Mouse (Mus musculus) megakaryocyte-erythroid progenitor cell, adult 5-6 weeks (primary cell): Measurements from ENCODE around the gene Rfesd. TPM values are rescaled to one million over a fixed set of nuclear protein-coding genes. Genes with fewer than 3 reads are reported as not detected.

Experiments used
- ATAC-seq: replicated peaks from 2 replicates; pipeline ENCODE4 v1.8.0; 2016; ENCODE audit warnings: mild to moderate bottlenecking, inconsistent platforms; ENCODE audit not compliant: severe bottlenecking, poor library complexity, low FRiP score, low TSS enrichment
- total RNA-seq, 2 experiments: library from RNA; stranded (forward) in 1 of 2; stranded (reverse) in 1 of 2; fragments of 200-1000, 215-1000 nt in 1 of 2; fragments of >200 nt in 1 of 2; fragmentation: Nextera tagmentation in 1 of 2; gene quantifications; 2 replicates each; pipeline ENCODE4 v1.2.3; 2014 to 2017

Rfesd gene
- total RNA-seq (2014; fragmentation: Nextera tagmentation), result 71.4 and 90.7 TPM in 2 replicates
- 63.8 and 68.1 TPM in 2 replicates for total RNA-seq (2017)

- peak; percentile 93 for ATAC-seq
Measured at GRCm38 (mm10) chr13:76017974-76018843, at the start of gene Rfesd. Gene Rfesd, minus strand, starts transcription at chr13:76018719.

DNA sequence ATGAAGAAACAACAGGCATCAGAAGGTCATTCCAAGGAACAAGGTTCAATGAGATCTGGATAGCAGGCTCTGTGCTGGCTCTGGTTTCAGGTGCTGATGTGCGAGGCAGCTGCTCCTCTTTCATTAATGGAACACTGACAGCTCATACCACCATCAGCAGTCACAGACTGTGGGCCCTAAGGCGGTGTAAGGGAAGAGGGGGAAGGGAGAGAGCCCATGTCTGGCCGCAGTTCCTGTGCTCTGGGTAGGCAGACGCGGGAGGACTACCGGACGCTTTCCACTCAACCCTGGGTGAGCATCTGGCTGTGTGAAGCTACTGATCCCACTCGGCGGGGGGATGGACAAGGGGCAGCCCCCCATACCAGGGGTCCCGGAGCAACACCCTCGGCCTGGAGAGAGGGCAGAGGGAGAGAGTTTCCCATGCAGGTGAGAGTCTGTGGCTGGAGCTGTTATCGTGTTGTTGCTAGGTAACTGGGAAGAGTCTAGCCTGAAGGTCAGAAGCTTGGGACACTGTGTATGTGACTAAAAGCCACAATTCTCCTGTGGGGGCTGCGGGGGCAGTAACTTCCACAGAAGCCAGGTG is 45.9 kb upstream of the Rfesd start:
- ATAC-seq, result no peak

DNA sequence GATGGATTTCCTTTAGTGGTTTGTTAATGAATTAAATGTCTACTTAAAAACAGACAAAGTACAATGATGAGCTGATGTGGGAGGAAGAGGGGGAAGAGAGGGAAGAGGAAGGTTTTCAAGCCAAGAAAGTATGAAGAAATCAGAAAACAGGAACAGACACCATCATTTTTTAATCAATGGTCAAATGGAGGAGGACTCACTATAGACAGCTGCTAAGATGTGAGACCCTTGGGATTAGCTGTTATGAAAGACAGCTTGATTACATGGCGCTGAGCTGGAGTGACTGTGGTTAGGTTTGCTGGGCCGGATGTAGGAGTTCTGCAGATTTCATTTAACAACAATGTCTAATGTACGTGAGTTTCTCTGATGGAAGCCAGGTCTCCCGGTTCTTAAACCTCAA is 45.0 kb upstream of the Rfesd start:
- no peak for ATAC-seq

DNA sequence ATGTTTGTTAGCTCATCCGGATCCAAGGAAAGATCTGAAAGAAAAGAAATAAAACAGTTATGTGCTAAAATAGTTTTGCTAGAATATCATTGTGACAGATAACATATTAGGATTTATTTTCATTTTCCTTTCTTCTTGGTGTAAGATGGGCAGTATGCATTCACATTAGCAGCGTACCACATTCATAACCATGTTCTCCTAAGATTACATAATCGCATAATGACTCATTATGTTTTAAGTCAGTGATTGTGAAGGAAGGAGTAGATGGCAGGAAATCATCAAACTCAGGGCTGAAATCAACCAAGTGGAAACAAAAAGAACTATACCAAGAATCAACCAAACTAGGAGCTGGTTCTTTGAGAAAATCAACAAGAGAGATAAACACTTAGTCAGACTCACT is 44.0 kb upstream of the Rfesd start:
- no peak for ATAC-seq

DNA sequence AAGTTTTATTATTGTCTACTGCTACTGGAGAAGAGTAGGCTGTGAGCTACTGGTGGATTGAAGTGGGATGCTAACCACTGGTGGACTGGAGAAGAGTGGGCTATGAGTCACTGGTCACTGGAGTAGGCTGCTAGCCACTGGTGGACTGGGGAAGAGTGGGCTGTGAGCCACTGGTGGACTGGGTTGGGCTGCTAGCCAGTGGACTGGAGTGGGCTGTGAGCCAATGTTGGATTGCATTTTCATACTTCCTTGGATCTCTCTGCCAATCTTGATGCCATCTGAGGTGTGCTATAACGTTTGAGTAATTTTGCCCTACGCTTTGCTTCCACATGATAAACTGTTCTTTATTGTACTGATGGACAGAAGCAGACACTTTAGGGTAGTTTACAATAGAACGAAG is 43.6 kb upstream of the Rfesd start:
- ATAC-seq, result no peak

DNA sequence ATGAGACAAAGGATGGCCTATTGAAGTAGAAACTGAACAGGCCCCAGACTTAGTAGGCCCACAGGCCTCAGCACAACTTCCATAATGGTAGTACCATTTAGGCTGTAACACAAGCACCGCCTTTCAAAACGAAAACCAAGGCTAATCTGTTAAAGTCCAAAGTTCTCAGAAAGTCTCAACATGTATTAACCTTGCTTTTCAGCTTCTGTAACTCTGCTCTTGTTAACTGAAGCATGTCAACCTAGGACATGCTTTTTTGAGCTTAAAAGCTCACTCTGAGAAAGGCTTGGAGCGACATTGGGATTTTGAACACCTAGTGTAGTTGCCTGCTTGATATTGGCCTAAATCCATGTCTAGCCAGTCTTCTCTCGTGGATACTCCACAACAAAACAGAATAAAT is 41.1 kb upstream of the Rfesd start:
- no peak for ATAC-seq

GRCm38 (mm10) chr13:76057267-76058069 is 38.9 kb upstream of the Rfesd start:
- ATAC-seq, result no peak

GRCm38 (mm10) chr13:76056896-76057266 is 38.4 kb upstream of the Rfesd start, which contains the start of gene Gpr150:
Gene Gpr150, minus strand, starts transcription at chr13:76056996.
- no peak for ATAC-seq

DNA sequence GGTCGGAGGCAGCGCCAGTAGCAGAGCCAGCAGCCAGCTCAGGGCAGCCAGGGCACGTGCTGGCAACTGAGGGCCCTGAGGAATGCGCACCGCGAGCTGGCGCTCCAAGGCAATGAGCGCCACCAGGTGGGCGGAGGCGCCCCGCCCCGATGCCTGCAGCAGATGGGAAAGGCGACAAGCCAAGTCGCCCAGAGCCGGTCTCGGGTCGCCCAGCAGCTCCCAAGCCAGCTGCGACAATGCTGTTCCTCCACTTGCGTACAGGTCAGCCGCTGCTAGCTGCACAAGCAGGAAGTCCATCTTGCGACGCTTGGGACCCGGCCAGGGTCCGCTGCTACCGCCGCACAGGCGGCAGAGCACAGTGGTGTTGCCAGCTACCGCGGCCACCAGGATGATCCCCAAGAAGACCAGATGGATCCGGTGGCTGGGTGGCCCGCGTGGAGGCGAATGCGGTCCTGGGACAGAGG is 37.8 kb upstream of the Rfesd start:
- ATAC-seq, result peak; percentile 84

DNA sequence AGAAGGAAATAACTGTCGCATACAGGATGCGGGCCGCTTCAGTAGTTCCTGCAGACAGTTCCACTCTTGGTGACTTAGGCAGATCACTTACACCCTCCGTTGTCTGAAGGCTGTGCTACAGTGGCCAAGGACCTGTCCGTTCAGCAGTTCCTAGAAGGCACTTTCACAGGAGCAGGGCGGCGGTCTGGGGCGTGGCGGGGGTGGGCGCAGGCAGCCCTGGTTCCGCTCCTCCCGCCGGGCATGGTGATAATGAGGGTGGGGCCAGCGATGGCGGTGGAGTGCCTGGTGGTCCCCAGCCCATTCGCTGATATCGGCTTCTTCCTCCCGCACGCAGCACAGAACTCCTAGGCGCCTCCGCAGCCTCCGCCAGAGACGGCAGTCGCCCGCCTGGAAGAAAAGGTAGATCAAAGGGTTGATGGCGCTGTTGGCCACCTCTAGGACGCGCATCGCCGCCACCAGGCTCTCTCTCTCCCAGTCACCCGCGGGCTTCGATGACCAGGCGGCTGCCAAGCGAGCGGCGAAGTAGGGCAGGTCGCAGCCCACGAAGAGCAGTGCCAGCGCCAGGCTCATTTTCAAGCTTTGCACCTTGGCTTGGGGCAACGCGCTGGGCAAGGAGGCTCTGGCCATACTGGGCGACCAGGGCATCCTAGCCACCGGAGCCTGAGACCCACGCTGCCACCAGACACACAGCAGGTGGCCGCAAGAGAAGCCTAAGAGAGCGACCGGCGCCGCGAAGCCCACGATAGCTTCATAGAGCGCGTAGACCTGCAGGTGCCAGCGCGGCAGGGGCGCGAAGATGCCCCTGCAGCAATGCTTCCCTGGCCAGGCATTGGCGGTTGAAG is 37.1 kb upstream of the Rfesd start:
- peak; percentile 74 for ATAC-seq

DNA sequence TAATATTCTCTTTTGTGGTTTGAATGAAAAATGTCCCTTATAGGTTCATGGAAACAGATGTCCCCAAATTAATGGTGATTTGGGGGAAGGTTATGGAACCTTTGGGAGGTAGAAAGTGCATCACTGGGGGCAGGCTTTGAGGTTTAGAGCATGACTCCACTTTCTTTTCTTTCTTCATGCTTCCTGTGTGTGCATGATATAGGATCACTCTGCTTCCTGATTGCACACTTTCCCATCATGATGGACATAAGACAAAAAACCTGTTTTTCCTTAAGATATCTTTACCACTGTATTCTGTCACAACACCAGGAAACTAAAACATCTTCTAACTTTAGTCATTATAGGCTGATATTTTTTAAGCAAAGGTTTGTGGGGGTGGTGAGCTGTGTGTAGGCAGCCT is 26.5 kb upstream of the Rfesd start:
- ATAC-seq, result no peak

DNA sequence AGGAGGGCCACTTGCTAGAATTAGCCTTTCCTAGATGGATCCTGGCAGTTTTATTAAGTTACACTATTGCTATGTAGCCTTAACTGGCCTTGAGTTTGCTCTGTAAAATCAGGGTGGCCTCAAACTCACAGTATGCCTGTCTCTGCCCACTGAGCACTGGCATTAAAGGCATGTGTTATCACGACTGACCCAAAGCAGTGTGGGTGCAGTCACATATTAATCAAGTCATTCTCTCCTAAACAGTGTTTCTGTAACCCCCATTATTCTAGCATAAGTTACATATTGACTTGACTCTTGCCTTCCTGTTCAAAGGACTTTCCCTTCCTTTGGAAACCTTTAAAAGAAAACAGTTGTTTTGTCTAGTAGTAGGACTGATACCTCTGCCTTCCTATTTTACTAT is 23.9 kb upstream of the Rfesd start:
- ATAC-seq, result no peak

- no peak for ATAC-seq
Measured at GRCm38 (mm10) chr13:76024588-76024987, 6.1 kb upstream of the Rfesd start.

- no peak for ATAC-seq
Measured at GRCm38 (mm10) chr13:76021782-76022181, 3.3 kb upstream of the Rfesd start.

- no peak for ATAC-seq
Measured at GRCm38 (mm10) chr13:76018844-76019400, 403 bp upstream of the Rfesd start.

DNA sequence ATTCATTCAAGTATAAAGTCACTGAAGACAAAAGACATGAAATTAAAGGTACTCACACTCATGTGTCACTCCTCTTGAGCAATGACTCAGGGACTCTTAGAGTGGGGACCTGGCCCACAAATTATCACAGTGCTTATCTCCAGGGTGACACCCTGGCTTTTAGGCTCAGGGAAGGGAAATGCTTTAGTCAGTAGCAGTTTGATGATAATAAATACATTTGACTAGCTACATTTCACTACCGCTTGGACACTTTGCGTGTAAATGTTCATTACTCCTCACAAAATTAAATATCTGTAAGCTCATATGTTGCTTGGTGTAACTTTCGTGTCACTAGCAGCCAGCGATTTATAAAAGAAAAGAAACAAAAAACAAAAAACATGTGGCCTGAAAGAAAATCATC is 1.1 kb downstream of the Rfesd start:
- peak; percentile 78 for ATAC-seq

- no peak for ATAC-seq
Measured at GRCm38 (mm10) chr13:76014511-76014910, 4.0 kb downstream of the Rfesd start.

DNA sequence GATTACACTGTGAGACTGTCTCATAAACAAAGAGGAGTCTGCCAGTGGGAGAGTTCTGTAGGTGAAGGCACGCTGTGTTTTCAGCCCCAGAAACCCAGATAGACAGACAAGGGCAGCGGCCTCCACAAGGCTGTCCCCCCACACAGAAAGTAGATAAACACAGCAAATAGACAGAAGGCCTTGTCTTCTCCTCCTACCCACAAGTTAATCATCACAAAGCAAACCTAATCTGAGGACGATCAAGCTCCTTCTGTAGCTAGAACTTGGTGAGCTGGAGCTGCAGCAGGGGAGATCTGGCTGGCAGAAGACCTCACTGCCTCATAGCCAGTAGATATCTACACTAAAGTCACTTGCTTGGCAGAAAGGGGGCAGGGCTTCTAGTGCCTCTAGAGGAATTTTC is 15.2 kb downstream of the Rfesd start:
- peak; percentile 98 for ATAC-seq
